Mouse (Mus musculus): ENCODE data around the gene Hibch.
"Not testable (repeated sequence)": the region's sequence is repeated elsewhere in the genome, so short reads cannot be mapped to it uniquely, and the experiment has no call there.

Hibch gene

DNA sequence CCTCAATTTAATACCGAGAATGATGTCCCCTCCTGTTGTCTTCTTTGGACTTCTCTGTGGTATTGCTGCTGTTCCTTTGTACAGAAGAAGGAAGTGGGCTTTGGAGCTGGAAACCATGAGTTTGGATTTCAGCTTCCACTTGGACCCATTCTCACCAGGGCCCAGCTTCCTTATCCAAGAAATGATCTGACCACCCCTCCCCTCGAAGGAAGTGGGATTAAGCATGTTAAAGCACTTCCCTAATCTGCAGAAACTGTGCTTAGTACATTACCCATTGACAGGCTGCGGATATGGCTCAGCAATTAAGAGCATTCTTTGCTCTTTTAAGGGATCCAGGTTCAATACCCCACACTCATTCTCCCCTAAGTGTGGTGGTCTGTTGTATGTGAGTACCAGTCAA, 65.1 kb downstream of the Hibch start:
- DNase-seq: no peak

- DNase-seq: no peak
Observed at GRCm38 (mm10) chr1:52916655-52917054, 71.9 kb downstream of the Hibch start.

- DNase-seq: not testable (repeated sequence)
Observed at GRCm38 (mm10) chr1:52918897-52919296, 74.2 kb downstream of the Hibch start.

GRCm38 (mm10) chr1:52924482-52924881, 79.8 kb downstream of the Hibch start:
- not testable (repeated sequence) for DNase-seq

DNA sequence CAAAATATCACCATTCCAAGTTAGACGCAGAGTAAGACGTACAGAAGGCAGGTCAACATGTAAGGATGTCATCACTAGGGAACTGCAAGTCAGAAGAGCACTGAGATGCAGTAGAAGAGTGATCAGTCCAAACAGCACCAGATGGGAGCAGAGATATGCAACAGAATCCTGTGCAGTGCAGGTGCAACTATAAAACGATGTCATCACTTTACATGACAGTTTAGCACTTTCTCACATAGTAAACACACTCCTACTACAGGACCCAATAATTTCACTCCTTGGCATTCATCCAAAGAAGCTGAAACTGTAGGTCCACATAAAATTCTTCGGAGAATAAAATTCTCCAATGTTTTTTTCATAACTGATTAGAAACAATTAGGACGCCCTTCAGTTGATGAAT, 89.8 kb downstream of the Hibch start:
- DNase-seq: no peak

- DNase-seq: no peak
Observed at GRCm38 (mm10) chr1:52939021-52939420, 94.3 kb downstream of the Hibch start.

- DNase-seq: no peak
Observed at GRCm38 (mm10) chr1:52947895-52948294, 103.2 kb downstream of the Hibch start.

DNA sequence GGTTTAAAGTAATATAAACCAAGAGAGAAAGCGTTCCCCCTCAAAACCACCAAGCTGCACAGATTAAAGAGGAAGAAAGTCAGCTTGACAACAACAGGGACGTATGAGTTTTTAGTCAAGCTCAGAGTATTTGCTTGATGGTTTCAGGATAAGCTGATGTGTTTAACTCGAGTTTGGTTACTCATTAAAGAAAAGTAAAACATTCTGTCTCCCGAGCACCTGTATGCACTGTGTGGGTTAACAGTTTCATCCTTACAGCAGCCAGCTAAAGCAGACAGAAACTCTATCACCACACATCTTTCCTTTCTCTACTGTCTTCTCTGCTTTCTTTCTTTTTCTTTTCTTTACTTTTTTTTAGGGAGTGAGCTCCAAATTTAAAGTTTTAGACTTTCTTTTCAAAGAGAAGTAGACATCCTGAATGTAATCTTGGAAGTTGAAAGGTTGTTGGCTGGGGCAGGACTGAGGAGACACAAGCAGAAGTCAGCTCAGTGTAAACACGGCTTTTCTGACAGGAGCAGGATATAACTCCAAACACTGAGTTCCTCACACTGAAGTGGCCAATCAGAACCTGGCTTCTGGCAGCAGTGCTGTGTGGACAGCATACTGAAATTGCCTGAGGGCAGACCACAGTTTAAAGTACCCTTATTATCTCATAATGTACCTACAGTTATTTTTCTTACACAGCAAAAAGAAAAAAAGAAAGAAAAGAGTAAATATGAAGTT, 106.6 kb downstream of the Hibch start:
- peak; percentile 11 for DNase-seq

- no peak for DNase-seq
Observed at GRCm38 (mm10) chr1:52952143-52952542, 107.4 kb downstream of the Hibch start.

- peak; percentile 56 for DNase-seq
Observed at GRCm38 (mm10) chr1:52952551-52953397, 108.0 kb downstream of the Hibch start.

DNA sequence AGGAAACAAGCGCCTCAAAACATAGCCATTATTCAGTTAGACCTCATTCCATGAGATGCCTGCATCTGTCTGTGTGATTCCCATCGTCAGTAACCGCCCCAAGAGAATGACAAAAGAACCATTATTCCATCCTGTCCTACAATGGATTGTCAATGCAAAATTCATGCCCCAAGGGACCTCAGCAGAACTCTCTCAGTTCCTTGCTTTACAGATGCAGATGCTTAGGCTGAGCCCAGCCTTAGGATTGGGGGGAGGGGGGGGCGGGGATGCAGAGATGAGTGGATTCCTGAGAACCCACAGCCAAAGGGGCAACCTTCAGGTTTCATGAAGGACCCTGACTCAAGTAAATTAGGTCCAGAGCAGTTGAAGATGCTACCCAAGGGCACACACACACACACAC, 108.8 kb downstream of the Hibch start:
- no peak for DNase-seq

GRCm38 (mm10) chr1:52954456-52954855, 109.7 kb downstream of the Hibch start:
- no peak for DNase-seq

DNA sequence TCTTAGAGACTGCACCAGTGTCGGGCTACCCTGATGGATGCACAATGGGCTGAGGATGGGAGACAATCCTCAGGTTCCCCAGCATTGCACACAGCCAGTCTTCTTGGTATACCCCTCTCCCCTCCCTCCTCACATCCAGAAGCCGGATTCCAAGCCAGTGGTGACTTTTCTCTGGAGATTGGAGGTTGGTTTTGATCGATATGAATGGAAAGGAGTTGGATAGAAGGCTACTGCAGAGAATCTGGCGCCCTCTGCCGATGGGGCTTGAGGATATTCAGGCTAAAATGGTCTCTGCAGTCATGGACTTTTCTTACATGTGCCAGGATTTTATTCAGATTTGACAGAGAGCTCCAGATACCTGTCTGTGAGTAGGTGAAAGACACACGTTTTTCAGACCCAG, 110.4 kb downstream of the Hibch start:
- DNase-seq: peak; percentile 51

DNA sequence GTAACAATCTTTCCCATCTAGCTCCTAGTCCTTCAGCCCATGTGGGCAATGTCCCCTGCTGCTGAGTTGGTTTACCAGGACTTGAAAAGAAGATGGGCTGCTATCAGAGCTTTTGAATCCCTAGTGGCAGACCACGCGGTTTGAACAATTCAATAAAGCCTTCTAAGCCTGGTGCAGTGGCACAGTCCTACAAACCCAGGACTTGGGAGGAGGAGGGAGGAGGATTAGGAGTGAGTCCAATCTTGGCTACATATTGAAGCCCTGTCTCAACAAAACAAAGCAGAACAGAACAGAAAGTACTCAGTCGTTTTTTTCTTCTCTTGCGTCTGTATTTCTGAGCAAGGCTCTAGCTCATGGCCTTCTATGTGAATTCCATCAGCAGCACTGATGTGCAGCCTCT, 112.0 kb downstream of the Hibch start:
- DNase-seq: no peak

GRCm38 (mm10) chr1:52960191-52960590, 115.5 kb downstream of the Hibch start:
- DNase-seq: no peak

- DNase-seq: no peak
Observed at GRCm38 (mm10) chr1:52963097-52963496, 118.4 kb downstream of the Hibch start.

GRCm38 (mm10) chr1:52964581-52964980, 119.9 kb downstream of the Hibch start:
- DNase-seq: no peak
